Mouse (Mus musculus) heart, postnatal 0 days (tissue): ENCODE measurements around the gene Mtmr14. TPM values are rescaled to one million over a fixed set of nuclear protein-coding genes. Genes with fewer than 3 reads are reported as not detected.
A peak's percentile ranks its signal among the peaks of the same experiment; 100 is the strongest.

Experiments used
- ATAC-seq: fragments of 200-750 bp; cut with Nextera tagmentation; 2 replicates; pipeline ENCODE4 v1.8.0; 2017; ENCODE audit warnings: low read depth, moderate number of reproducible peaks, moderate library complexity; ENCODE audit not compliant: insufficient read depth
- DNase-seq: peaks from one replicate; pipeline ENCODE4 v3.0.0-alpha.2; 2016; ENCODE audit warnings: low spot score
- H3K27ac ChIP-seq: fragments of 300-500 bp; sonication (generic); 2 replicates; pipeline ENCODE4 v1.5.1; 2014; ENCODE audit warnings: low read depth, mild to moderate bottlenecking
- H3K27me3 ChIP-seq: fragments of 300-500 bp; sonication (generic); 2 replicates; pipeline ENCODE4 v1.6.1; 2014; ENCODE audit warnings: low read length, mixed read lengths; ENCODE audit not compliant: control insufficient read depth, insufficient read depth
- H3K36me3 ChIP-seq: fragments of 300-500 bp; sonication (generic); replicated peaks from 2 replicates; pipeline ENCODE4 v1.6.1; 2014; ENCODE audit warnings: low read length, mixed read lengths; ENCODE audit not compliant: control insufficient read depth, insufficient read depth
- H3K4me1 ChIP-seq: fragments of 300-500 bp; sonication (generic); 2 replicates; pipeline ENCODE4 v1.6.1; 2014; ENCODE audit warnings: antibody characterized with exemption; ENCODE audit not compliant: control insufficient read depth, insufficient read depth
- H3K4me2 ChIP-seq: fragments of 300-500 bp; sonication (generic); 2 replicates; pipeline ENCODE4 v1.6.1; 2014; ENCODE audit warnings: low read depth, mild to moderate bottlenecking, low read length, moderate library complexity
- H3K4me3 ChIP-seq: fragments of 300-500 bp; sonication (generic); 2 replicates; pipeline ENCODE4 v1.5.1; 2014; ENCODE audit warnings: low read depth, low read length
- H3K9ac ChIP-seq: fragments of 300-500 bp; sonication (generic); replicated peaks from 2 replicates; pipeline ENCODE4 v1.6.1; 2014; ENCODE audit warnings: low read depth, low read length, mixed read lengths
- H3K9me3 ChIP-seq: fragments of 300-500 bp; sonication (generic); replicated peaks from 2 replicates; pipeline ENCODE4 v1.6.1; 2016; ENCODE audit warnings: low read length; ENCODE audit not compliant: control insufficient read depth
- CTCF ChIP-seq: IDR thresholded peaks from 2 replicates; pipeline ENCODE4 v1.5.1; 2016; ENCODE audit warnings: antibody characterized with exemption, control low read depth, low read depth
- EP300 ChIP-seq: IDR thresholded peaks from 2 replicates; pipeline ENCODE4 v1.6.1; 2016; ENCODE audit warnings: antibody characterized with exemption, low read depth
- WGBS: fragments of 180-500 bp; shearing (Covaris S2); extraction: QIAGEN DNeasy Blood & Tissue Kit; methylation state at CpG from one replicate; pipeline ENCODE4 v1.1.7; 2014; 5-methylcytosine and 5-hydroxymethylcytosine counted together
- polyA plus RNA-seq: library from polyadenylated mRNA; unstranded; fragments of >200 nt; fragmentation: Nextera tagmentation; extraction: Ambion mirVana; gene quantifications from 2 replicates; pipeline ENCODE4 v1.2.1, GENCODE M21; 2015
- total RNA-seq: library from RNA; depleted of rRNA; stranded (reverse); fragments of >200 nt; gene quantifications from 2 replicates; pipeline ENCODE4 v1.2.3, GENCODE M21; 2014; ENCODE audit warnings: low replicate concordance

Mtmr14 gene
- total and polyA plus RNA-seq, 2 experiments from 2014 or later: 14.3 to 26.9 TPM

DNA sequence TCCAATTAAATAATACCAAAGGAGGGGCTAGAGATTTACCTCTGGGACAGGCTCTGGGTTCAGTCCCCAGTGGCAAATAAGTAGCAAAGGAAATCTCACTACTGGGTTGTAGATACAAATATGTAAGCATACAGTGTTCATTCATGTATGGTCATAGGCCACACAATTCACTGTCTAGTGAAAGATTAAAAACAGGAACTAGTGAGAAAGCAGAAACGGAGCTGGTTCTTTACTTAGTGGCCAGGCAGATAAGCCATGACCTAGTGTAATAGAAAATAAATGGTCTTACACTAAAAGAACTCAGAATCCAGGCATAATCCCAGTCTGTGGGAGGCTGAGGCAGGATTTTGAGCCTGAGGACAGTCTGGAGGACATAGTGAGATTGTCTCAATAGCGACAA is 7.9 kb downstream of the Mtmr14 start:
- H3K4me1 ChIP-seq: no peaks in the 10 kb centered on the region
- DNase-seq (no peak), ATAC-seq (no peak)
- no peaks in the 10 kb centered on the region for H3K9me3 ChIP-seq
- no peaks in the 10 kb centered on the region for H3K27me3 ChIP-seq
- H3K4me2 ChIP-seq: no peak overlapping the region
- H3K9ac ChIP-seq: no peak overlapping the region
- 80% methylated on average over 2 of the region's 2 CpGs for WGBS
- peaks cover 22% of the 10 kb centered on the region for H3K36me3 ChIP-seq
- TF ChIP-seq CTCF (no peak), EP300 (no peak)
- H3K4me3 ChIP-seq: no peak overlapping the region
- no peak overlapping the region for H3K27ac ChIP-seq

DNA sequence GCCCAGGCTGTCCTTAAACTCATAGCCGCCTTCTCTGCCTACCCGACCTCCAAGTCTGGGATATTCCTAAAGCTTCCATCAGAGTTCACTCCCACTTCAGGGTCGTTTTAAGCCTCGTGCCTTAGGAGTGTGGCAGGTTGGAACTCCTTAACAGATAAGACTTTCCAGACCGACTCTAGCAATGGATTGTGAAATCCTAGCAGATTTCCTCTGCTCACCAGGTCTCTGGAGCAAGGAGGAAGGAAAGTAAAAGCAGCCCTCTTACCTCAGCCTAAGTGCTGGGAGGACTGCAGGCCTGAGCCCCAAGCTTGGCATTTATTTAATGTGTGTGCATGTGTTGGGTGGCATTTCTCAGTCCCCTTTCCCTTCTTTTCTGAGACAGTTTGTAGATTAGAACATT is 13.1 kb downstream of the Mtmr14 start:
- 71% methylated on average over 5 of the region's 5 CpGs for WGBS
- H3K36me3 ChIP-seq: peaks cover 55% of the 10 kb centered on the region

DNA sequence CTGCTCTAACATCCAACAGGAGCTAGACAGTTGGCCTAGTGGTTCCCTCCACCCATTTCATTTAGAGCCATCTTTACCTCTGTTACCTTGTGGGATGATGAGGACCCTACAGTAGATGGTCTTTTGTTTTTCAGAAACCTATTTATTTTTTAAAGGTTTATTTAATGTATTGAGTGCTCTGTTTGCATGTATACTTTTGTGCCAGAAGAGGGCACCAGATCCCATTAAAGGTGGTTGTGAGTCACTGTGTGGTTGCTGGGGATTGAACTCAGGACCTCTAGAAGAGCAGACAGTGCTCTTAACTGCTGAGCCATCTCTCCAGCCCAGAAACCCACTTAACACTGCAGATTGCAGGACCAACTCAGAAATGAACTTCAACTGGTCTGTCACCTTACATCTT is 14.3 kb downstream of the Mtmr14 start:
- Histone ChIP-seq H3K27ac (no peak overlapping the region), H3K4me3 (no peak overlapping the region), H3K4me1 (no peaks in the 10 kb centered on the region), H3K9me3 (no peaks in the 10 kb centered on the region), H3K27me3 (no peaks in the 10 kb centered on the region), H3K36me3 (peaks cover 67% of the 10 kb centered on the region), H3K9ac (no peak overlapping the region), H3K4me2 (no peak overlapping the region)
- DNase-seq (no peak), ATAC-seq (no peak)
- TF ChIP-seq CTCF (no peak), EP300 (no peak)

More for the DNA sequence above, 13.1 kb downstream of the Mtmr14 start:
- Histone ChIP-seq H3K9me3 (no peaks in the 10 kb centered on the region), H3K9ac (no peak overlapping the region), H3K4me2 (no peak overlapping the region), H3K27me3 (no peaks in the 10 kb centered on the region), H3K27ac (no peak overlapping the region), H3K4me1 (no peaks in the 10 kb centered on the region), H3K4me3 (no peak overlapping the region)
- TF ChIP-seq CTCF (no peak), EP300 (no peak)
- DNase-seq (no peak), ATAC-seq (no peak)

DNA sequence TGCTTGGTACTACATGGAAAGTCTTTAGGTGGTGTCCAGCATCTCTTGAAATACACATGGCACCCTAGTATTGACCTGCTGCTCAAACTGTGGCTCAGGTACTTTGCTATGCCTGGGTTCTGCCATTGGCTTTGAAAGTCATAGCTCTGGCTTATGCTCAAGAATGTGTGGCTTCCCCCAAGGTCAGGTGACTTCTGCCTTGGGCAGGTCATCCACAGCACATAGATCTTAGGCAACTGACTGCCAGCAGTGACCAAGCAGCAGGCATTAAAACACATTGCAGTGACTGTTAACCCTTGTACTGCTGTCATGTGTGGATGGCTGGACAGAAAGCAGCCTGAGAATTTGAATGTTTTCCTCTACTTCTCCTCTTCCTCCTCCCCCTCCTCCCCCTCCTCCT is 17.3 kb downstream of the Mtmr14 start:
- no peak overlapping the region for H3K9ac ChIP-seq
- no peaks in the 10 kb centered on the region for H3K4me1 ChIP-seq
- H3K27me3 ChIP-seq: no peaks in the 10 kb centered on the region
- no peak for TF ChIP-seq CTCF
- ATAC-seq: peak; percentile 47; the same call in 1 of the 2 replicates
- no peaks in the 10 kb centered on the region for H3K9me3 ChIP-seq
- DNase-seq: no peak
- peaks cover 79% of the 10 kb centered on the region for H3K36me3 ChIP-seq
- H3K27ac ChIP-seq: no peak overlapping the region
- no peak overlapping the region for H3K4me2 ChIP-seq
- no peak overlapping the region for H3K4me3 ChIP-seq

DNA sequence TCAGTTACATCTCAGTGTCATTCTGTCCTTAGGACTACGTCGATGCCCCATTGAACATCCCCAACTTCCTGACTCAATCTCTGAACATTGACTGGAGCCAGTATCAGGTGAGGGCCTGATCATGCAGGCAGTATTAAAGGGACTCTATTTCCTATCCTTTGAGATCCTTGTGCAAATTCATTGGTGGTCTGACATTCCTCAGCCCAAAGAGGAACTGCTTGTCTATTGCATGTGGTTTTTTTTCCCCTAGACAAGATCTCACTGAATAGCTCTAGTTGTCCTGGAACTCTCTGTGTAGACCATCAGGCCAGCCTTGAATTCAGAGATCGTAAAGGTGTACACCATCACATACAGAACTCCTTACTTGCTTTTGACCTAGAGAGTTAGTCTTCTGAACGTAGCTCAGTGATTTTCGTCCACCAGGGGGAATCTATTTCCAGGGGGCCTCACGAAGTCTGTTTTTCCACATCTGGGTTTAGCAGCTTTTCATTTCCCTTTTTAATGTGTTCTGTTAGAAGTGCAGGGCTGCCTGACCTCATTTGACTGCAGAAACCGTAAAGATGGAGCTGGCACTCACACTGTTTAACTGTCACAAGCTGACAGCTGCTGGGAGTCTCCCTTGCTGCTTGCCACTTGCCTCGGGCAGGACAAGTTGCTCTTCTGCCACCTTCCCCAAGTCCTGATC is 23.7 kb downstream of the Mtmr14 start:
- Histone ChIP-seq H3K27ac (no peak overlapping the region), H3K36me3 (peaks cover 69% of the 10 kb centered on the region), H3K4me3 (no peak overlapping the region), H3K27me3 (no peaks in the 10 kb centered on the region), H3K4me1 (no peaks in the 10 kb centered on the region), H3K9me3 (no peaks in the 10 kb centered on the region), H3K9ac (no peak overlapping the region), H3K4me2 (no peak overlapping the region)
- no peak for ATAC-seq
- 77% methylated on average over 8 of the region's 8 CpGs for WGBS
- TF ChIP-seq EP300: no peak
- no peak for TF ChIP-seq CTCF
- no peak for DNase-seq

DNA sequence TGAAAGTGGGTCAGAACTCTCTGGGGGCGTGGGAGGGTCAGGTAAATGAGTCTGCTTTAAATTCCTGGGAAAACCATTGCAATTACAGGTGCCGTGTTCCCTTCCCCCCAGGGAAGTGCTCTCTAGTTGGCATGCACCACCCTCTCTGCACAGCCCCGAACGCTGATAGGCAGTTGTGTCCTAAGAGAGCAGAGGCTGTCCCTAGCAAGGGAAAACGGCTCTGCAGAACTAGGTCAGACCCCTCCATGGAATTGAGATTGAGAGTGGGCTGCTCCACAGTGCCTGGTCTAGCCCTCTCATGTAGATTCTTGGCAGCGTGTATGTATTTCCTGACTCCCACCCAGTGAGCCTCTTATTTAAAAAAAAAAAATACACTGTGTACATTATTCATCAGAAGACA is 25.9 kb downstream of the Mtmr14 start:
- Histone ChIP-seq H3K9ac (no peak overlapping the region), H3K4me1 (no peaks in the 10 kb centered on the region), H3K36me3 (peaks cover 74% of the 10 kb centered on the region), H3K9me3 (no peaks in the 10 kb centered on the region), H3K27ac (no peak overlapping the region), H3K4me2 (no peak overlapping the region), H3K27me3 (no peaks in the 10 kb centered on the region), H3K4me3 (no peak overlapping the region)
- whole genome bisulfite sequencing: 77% methylated on average over 6 of the region's 6 CpGs
- DNase-seq (no peak), ATAC-seq (no peak)
- TF ChIP-seq EP300 (no peak), CTCF (no peak)
